ENCODE assay signal across 18 mouse cellular contexts in genomic region chr2:19455857-19456482, GRCm38 (mm10). TPM values are rescaled to one million over a fixed set of nuclear protein-coding genes. Genes with fewer than 3 reads are reported as not detected.
DNase-seq lines count a peak whose midpoint lies in the region; ATAC-seq and TF ChIP-seq lines count a peak whose summit lies in the region.
"Had no signal": no experiment of that assay in that cellular context is flagged by ENCODE, and none has a peak within 500 bp of the region (broad histone marks: within the 10 kb centered on the region; RNA-seq: fewer than 3 reads in every experiment).

No protein-coding gene starts in this region.

- ATAC-seq in heart, embryonic 11.5 days (replicated peaks; ENCODE audit: insufficient number of reproducible peaks, low FRiP score, low TSS enrichment): no peak
- no peak for ATAC-seq in midbrain, embryonic 11.5 days (ENCODE audit: low FRiP score)
- ATAC-seq in neural tube, embryonic 14.5 days (ENCODE audit: low read depth): peak; percentile 56; the same call in 1 of the 2 replicates

- no peak for TF ChIP-seq POLR2A in brain, embryonic 14.5 days (IDR thresholded peaks at IDR 0.05; ENCODE audit: borderline replicate concordance, extremely low read depth, insufficient read depth, insufficient read length, poor library complexity, severe bottlenecking)

- H3K27ac ChIP-seq in heart, embryonic 11.5 days (ENCODE audit: low read depth, low read length): no peak overlapping the region
- H3K27ac ChIP-seq in midbrain, embryonic 11.5 days (ENCODE audit: low read depth, low read length): no peak overlapping the region
- no peak overlapping the region for H3K27ac ChIP-seq in midbrain, embryonic 10.5 days (replicated peaks)
- no peak overlapping the region for H3K27ac ChIP-seq in neural tube, embryonic 14.5 days (ENCODE audit: low read depth, low read length)
- H3K27ac ChIP-seq: stomach, postnatal 0 days had no signal

- no peak overlapping the region for H3K9ac ChIP-seq in heart, embryonic 11.5 days (ENCODE audit: low read depth, low read length)
- H3K9ac ChIP-seq in midbrain, embryonic 11.5 days (ENCODE audit: low read length): no peak overlapping the region
- no peak overlapping the region for H3K9ac ChIP-seq in neural tube, embryonic 14.5 days (replicated peaks; ENCODE audit: low read depth, low read length)
- H3K9ac ChIP-seq: limb, embryonic 15.5 days had no signal

- H3K4me3 ChIP-seq in heart, embryonic 11.5 days (ENCODE audit: low read depth, low read length): no peak overlapping the region
- H3K4me3 ChIP-seq in midbrain, embryonic 11.5 days (ENCODE audit: low read depth, low read length): no peak overlapping the region
- H3K4me3 ChIP-seq in midbrain, embryonic 10.5 days: no peak overlapping the region
- H3K4me3 ChIP-seq in neural tube, embryonic 14.5 days (ENCODE audit: low read depth, low read length): no peak overlapping the region
- H3K4me3 ChIP-seq: erythroblast, embryonic 14.5 days; limb, embryonic 15.5 days had no signal

- no peaks in the 10 kb centered on the region for H3K9me3 ChIP-seq in heart, embryonic 11.5 days (replicated peaks; ENCODE audit: control insufficient read depth, low read length)
- no peaks in the 10 kb centered on the region for H3K9me3 ChIP-seq in midbrain, embryonic 11.5 days (ENCODE audit: control insufficient read depth, low read length)
- H3K9me3 ChIP-seq in midbrain, embryonic 10.5 days (replicated peaks): no peaks in the 10 kb centered on the region
- no peaks in the 10 kb centered on the region for H3K9me3 ChIP-seq in neural tube, embryonic 14.5 days (ENCODE audit: control insufficient read depth, low read length)
- H3K9me3 ChIP-seq: limb, embryonic 15.5 days had no signal

- H3K27me3 ChIP-seq in heart, embryonic 11.5 days (ENCODE audit: control insufficient read depth, insufficient read depth, low read length): peaks cover 72% of the 10 kb centered on the region
- H3K27me3 ChIP-seq in midbrain, embryonic 11.5 days (ENCODE audit: control insufficient read depth, insufficient read depth, low read length): peaks cover 76% of the 10 kb centered on the region
- H3K27me3 ChIP-seq in midbrain, embryonic 10.5 days (ENCODE audit: low read depth, poor library complexity, severe bottlenecking): peaks cover 98% of the 10 kb centered on the region
- H3K27me3 ChIP-seq in neural tube, embryonic 14.5 days (ENCODE audit: control insufficient read depth, insufficient read depth, low read length): peaks cover 69% of the 10 kb centered on the region

- WGBS in heart, embryonic 11.5 days (ENCODE audit: insufficient replicate concordance): 26% methylated on average over 10 of the region's 10 CpGs
- 9% methylated on average over 10 of the region's 10 CpGs for WGBS in midbrain, embryonic 11.5 days
- 8% methylated on average over 10 of the region's 10 CpGs for WGBS in midbrain, embryonic 10.5 days
- 8% methylated on average over 10 of the region's 10 CpGs for WGBS in neural tube, embryonic 14.5 days

- TF ChIP-seq CTCF in brain, embryonic 14.5 days (IDR thresholded peaks at IDR 0.05; ENCODE audit: borderline replicate concordance, extremely low read depth, insufficient read depth, insufficient read length): no peak

- H3K4me2 ChIP-seq in heart, embryonic 11.5 days: no peak overlapping the region
- no peak overlapping the region for H3K4me2 ChIP-seq in midbrain, embryonic 11.5 days
- no peak overlapping the region for H3K4me2 ChIP-seq in neural tube, embryonic 14.5 days (ENCODE audit: low read depth, low read length)
- H3K4me2 ChIP-seq: limb, embryonic 15.5 days had no signal

- peak; percentile 55 for DNase-seq in heart, adult 11 months
- DNase-seq in midbrain, embryonic 11.5 days (ENCODE audit: low spot score, missing footprints): peak; percentile 83
- no peak for DNase-seq in midbrain, embryonic 10.5 days (ENCODE audit: low spot score)
- peak; percentile 95 for DNase-seq in brain, embryonic 14.5 days (ENCODE audit: low read depth)
- no peak for DNase-seq in right cerebral cortex, adult 18-20 months
- DNase-seq: adrenal gland, postnatal 36 days; B cell, adult 2 months; heart, adult 18-20 months; lung, adult 18-20 months; thymus, postnatal 4 days had no signal

- H3K4me1 ChIP-seq in heart, embryonic 11.5 days (ENCODE audit: control insufficient read depth, insufficient read depth, low read length): no peaks in the 10 kb centered on the region
- no peaks in the 10 kb centered on the region for H3K4me1 ChIP-seq in midbrain, embryonic 11.5 days (ENCODE audit: control insufficient read depth, insufficient read depth, low read length)
- peaks cover 54% of the 10 kb centered on the region for H3K4me1 ChIP-seq in midbrain, embryonic 10.5 days
- no peaks in the 10 kb centered on the region for H3K4me1 ChIP-seq in neural tube, embryonic 14.5 days (ENCODE audit: control insufficient read depth, insufficient read depth, low read length)

- no peaks in the 10 kb centered on the region for H3K36me3 ChIP-seq in heart, embryonic 11.5 days (ENCODE audit: control insufficient read depth, insufficient read depth, low read length)
- no peaks in the 10 kb centered on the region for H3K36me3 ChIP-seq in midbrain, embryonic 11.5 days (ENCODE audit: control insufficient read depth, insufficient read depth, low read length)
- no peaks in the 10 kb centered on the region for H3K36me3 ChIP-seq in midbrain, embryonic 10.5 days
- H3K36me3 ChIP-seq in neural tube, embryonic 14.5 days (ENCODE audit: control insufficient read depth, insufficient read depth, low read length): no peaks in the 10 kb centered on the region
- H3K36me3 ChIP-seq: limb, embryonic 15.5 days had no signal

RNA-seq across cellular contexts. Expression of gene Ptf1a, which starts 10.5 kb away (rescaled TPM):
- not detected in 2 replicates for polyA plus RNA-seq in heart, embryonic 11.5 days (2014; fragmentation: Nextera tagmentation; extraction: Ambion mirVana)
- polyA plus RNA-seq in midbrain, embryonic 11.5 days (2014; fragmentation: Nextera tagmentation; extraction: Ambion mirVana): 0.32 and 0.36 TPM in 2 replicates
- polyA plus RNA-seq in midbrain, embryonic 10.5 days (2016; fragmentation: Nextera tagmentation; extraction: Ambion mirVana): 0.20 and 0.69 TPM in 2 replicates
- polyA plus RNA-seq in brain, embryonic 14.5 days (2012; rRNA removed): 0.61 and 1.2 TPM in 2 replicates
- 0.23 TPM in 1 of 2 replicates, not detected in the other for polyA plus RNA-seq in neural tube, embryonic 14.5 days (2014; fragmentation: Nextera tagmentation; extraction: Ambion mirVana)
- polyA plus RNA-seq: cortical plate, adult 2 months; erythroblast, embryonic 14.5 days; heart, postnatal 0 days; kidney, embryonic 16.5 days; limb, embryonic 15.5 days had no signal

Comparison
In these comparisons a context has a peak if more than half of its experiments do, and no peak if none do; other contexts are left out.
1. DNase-seq: peak in heart, adult 11 months (single experiment), midbrain, embryonic 11.5 days (single experiment) and brain, embryonic 14.5 days (single experiment); none in midbrain, embryonic 10.5 days (single experiment) and right cerebral cortex, adult 18-20 months (single experiment).